Mouse (Mus musculus) neural tube, embryonic 11.5 days (tissue): ENCODE measurements around the gene Slc7a15. TPM values are rescaled to one million over a fixed set of nuclear protein-coding genes. Genes with fewer than 3 reads are reported as not detected.
"Not testable (repeated sequence)": the region's sequence is repeated elsewhere in the genome, so short reads cannot be mapped to it uniquely, and the experiment has no call there.

Experiments used
- ATAC-seq: fragments of 200-750 bp; cut with Nextera tagmentation; 2 replicates; pipeline ENCODE4 v1.8.0; 2017; ENCODE audit warnings: moderate number of reproducible peaks, mild to moderate bottlenecking, moderate TSS enrichment, moderate library complexity; ENCODE audit not compliant: insufficient read depth, low FRiP score, low TSS enrichment
- DNase-seq: peaks from one replicate; pipeline ENCODE4 v3.0.0-alpha.2; 2015; ENCODE audit warnings: low spot score
- H3K27ac ChIP-seq: fragments of 300-500 bp; sonication (generic); 2 replicates; pipeline ENCODE4 v1.5.1; 2014; ENCODE audit warnings: low read depth, mild to moderate bottlenecking, low read length
- H3K27me3 ChIP-seq: fragments of 300-500 bp; sonication (generic); 2 replicates; pipeline ENCODE4 v1.6.1; 2014; ENCODE audit warnings: mild to moderate bottlenecking, low read length, mixed read lengths; ENCODE audit not compliant: control insufficient read depth, insufficient read depth
- H3K36me3 ChIP-seq: fragments of 300-500 bp; sonication (generic); 2 replicates; pipeline ENCODE4 v1.6.1; 2014; ENCODE audit warnings: mild to moderate bottlenecking, low read length, moderate library complexity, mixed read lengths; ENCODE audit not compliant: control insufficient read depth, insufficient read depth
- H3K4me1 ChIP-seq: fragments of 300-500 bp; sonication (generic); 2 replicates; pipeline ENCODE4 v1.6.1; 2014; ENCODE audit warnings: low read length, mixed read lengths; ENCODE audit not compliant: control insufficient read depth, insufficient read depth
- H3K4me2 ChIP-seq: fragments of 300-500 bp; sonication (generic); 2 replicates; pipeline ENCODE4 v1.6.1; 2014; ENCODE audit warnings: low read depth, mild to moderate bottlenecking, moderate library complexity
- H3K4me3 ChIP-seq: fragments of 300-500 bp; sonication (generic); 2 replicates; pipeline ENCODE4 v1.5.1; 2014; ENCODE audit warnings: low read depth, low read length
- H3K9ac ChIP-seq: fragments of 300-500 bp; sonication (generic); 2 replicates; pipeline ENCODE4 v1.6.1; 2014; ENCODE audit warnings: mild to moderate bottlenecking, low read length
- H3K9me3 ChIP-seq: fragments of 300-500 bp; sonication (generic); 2 replicates; pipeline ENCODE4 v1.6.1; 2016; ENCODE audit warnings: low read length; ENCODE audit not compliant: control insufficient read depth
- WGBS: fragments of 180-500 bp; shearing (Covaris S2); extraction: QIAGEN DNeasy Blood & Tissue Kit; methylation state at CpG from one replicate; pipeline ENCODE4 v1.1.7; 2014; 5-methylcytosine and 5-hydroxymethylcytosine counted together
- polyA plus RNA-seq: library from polyadenylated mRNA; unstranded; fragments of >200 nt; fragmentation: Nextera tagmentation; extraction: Ambion mirVana; gene quantifications from 2 replicates; pipeline ENCODE4 v1.2.1, GENCODE M21; 2014

Slc7a15 gene
- polyA plus RNA-seq, 1 experiment from 2014 or later = not detected

DNA sequence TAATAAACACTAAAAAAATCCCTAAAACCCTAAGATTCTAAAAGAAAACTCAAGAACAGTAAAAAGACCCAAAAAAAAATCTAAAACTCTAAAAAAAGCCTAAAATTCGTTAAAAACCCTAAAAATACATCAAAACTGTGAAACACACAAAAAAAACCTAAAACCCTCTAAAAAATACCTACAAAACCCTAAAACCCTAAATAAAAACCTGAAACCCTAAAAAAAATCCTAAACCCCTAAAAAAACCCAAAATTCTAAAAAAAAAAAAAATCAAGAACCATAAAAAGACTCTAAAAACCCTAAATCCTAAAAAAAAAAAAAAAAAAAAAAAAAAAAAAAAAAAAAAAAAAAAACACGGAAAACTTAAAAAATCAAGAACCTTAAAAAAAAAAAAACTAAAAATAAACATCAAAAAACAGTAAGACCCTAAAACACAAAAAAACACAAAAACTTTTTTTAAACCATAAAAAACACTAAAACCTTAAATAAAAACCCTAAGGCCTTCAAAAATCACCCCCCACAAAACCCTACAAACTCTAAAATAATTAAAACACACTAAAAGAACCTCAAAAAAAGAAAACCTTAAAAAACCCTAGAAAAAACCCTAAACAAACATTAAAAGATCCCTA lies 34.0 kb upstream of the Slc7a15 start:
- no peak overlapping the region for H3K27ac ChIP-seq
- H3K36me3 ChIP-seq = no peaks in the 10 kb centered on the region
- H3K4me3 ChIP-seq = no peak overlapping the region
- H3K9ac ChIP-seq = no peak overlapping the region
- no peak for ATAC-seq
- no peaks in the 10 kb centered on the region for H3K27me3 ChIP-seq
- no peaks in the 10 kb centered on the region for H3K9me3 ChIP-seq
- no peak overlapping the region for H3K4me2 ChIP-seq
- WGBS = 88% methylated on average over 2 of the region's 2 CpGs
- no peak for DNase-seq
- H3K4me1 ChIP-seq = no peaks in the 10 kb centered on the region

DNA sequence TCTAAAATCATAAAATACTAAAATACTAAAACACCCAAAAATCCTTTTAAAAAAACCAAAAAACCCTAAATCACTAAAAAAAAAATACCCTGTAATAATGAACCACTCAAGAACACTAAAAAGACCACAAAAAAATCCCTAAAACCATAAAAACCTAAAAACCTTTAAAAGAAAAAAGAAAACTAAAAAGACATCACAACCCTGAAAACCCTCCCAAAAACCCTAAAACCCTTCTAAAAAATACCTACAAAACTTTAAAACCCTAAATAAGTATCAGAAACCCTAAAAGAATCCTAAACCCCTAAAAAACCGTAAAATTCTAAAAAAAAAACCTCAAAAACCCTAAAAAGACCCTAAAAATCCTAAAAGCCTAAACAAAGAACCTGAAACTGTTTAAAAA lies 32.8 kb upstream of the Slc7a15 start:
- no peaks in the 10 kb centered on the region for H3K36me3 ChIP-seq
- no peak overlapping the region for H3K4me2 ChIP-seq
- no peak for DNase-seq
- 89% methylated on average over 1 of the region's 1 CpGs for WGBS
- no peak overlapping the region for H3K4me3 ChIP-seq
- ATAC-seq = no peak
- H3K27ac ChIP-seq = no peak overlapping the region
- H3K27me3 ChIP-seq = no peaks in the 10 kb centered on the region
- no peak overlapping the region for H3K9ac ChIP-seq
- no peaks in the 10 kb centered on the region for H3K4me1 ChIP-seq
- H3K9me3 ChIP-seq = no peaks in the 10 kb centered on the region

DNA sequence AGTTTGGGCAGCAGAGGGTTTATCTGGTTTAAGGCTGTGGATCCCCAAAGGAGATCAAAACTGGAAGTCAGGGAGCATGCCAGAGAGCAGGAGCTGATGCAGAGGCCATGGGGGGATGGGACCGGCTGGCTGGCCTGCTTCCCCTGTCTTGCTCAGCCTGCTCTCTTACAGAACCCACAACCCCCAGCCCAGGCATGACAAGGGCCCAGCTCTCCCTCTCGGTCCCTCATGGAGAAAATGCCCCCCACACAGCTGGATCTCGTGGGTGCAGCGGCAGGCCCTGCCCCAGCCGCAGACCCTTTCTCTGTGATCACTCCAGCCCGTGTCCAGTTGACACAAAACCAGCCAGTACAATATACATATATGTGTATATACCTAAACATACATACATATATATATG lies 30.7 kb upstream of the Slc7a15 start:
- H3K27ac ChIP-seq = no peak overlapping the region
- H3K4me1 ChIP-seq = no peaks in the 10 kb centered on the region
- H3K36me3 ChIP-seq = no peaks in the 10 kb centered on the region
- H3K4me2 ChIP-seq = no peak overlapping the region
- H3K4me3 ChIP-seq = no peak overlapping the region
- H3K27me3 ChIP-seq = no peaks in the 10 kb centered on the region
- 99% methylated on average over 6 of the region's 6 CpGs for WGBS
- H3K9ac ChIP-seq = no peak overlapping the region
- no peak for ATAC-seq
- H3K9me3 ChIP-seq = no peaks in the 10 kb centered on the region
- DNase-seq = no peak

DNA sequence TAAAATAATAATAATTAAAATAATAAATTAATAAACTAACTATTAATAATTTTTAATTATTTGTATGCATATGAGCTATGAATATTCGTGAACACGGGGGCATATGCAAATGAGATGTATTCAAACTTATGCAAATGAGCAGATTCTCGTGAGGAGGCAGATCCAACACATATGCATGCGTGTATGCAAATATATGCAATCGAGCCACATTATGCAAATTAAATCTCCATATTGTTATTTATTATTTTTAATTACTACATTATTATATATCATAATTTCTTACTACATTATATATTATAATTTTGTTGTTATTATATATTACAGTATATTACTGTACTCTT lies 21.8 kb upstream of the Slc7a15 start:
- Histone ChIP-seq H3K9me3 (no peaks in the 10 kb centered on the region), H3K4me1 (no peaks in the 10 kb centered on the region), H3K9ac (no peak overlapping the region), H3K4me3 (no peak overlapping the region), H3K27me3 (no peaks in the 10 kb centered on the region), H3K36me3 (no peaks in the 10 kb centered on the region), H3K27ac (no peak overlapping the region), H3K4me2 (no peak overlapping the region)
- DNase-seq (no peak), ATAC-seq (no peak)
- whole genome bisulfite sequencing = 93% methylated on average over 5 of the region's 5 CpGs

GRCm38 (mm10) chr12:8619827-8620677 lies 21.2 kb upstream of the Slc7a15 start:
- Histone ChIP-seq H3K27me3 (no peaks in the 10 kb centered on the region), H3K27ac (no peak overlapping the region), H3K9ac (no peak overlapping the region), H3K4me1 (no peaks in the 10 kb centered on the region), H3K36me3 (no peaks in the 10 kb centered on the region), H3K4me2 (no peak overlapping the region), H3K4me3 (no peak overlapping the region), H3K9me3 (no peaks in the 10 kb centered on the region)
- DNase-seq (peak; percentile 28), ATAC-seq (peak; percentile 74; the same call in 1 of the 2 replicates)
- WGBS = 86% methylated on average over 9 of the region's 9 CpGs

- Histone ChIP-seq H3K4me3 (no peak overlapping the region), H3K36me3 (no peaks in the 10 kb centered on the region), H3K4me2 (no peak overlapping the region), H3K27ac (no peak overlapping the region), H3K9me3 (no peaks in the 10 kb centered on the region), H3K9ac (no peak overlapping the region), H3K4me1 (no peaks in the 10 kb centered on the region), H3K27me3 (no peaks in the 10 kb centered on the region)
- DNase-seq (no peak), ATAC-seq (no peak)
- 92% methylated on average over 3 of the region's 3 CpGs for WGBS
These were observed 19.4 kb upstream of the Slc7a15 start for GRCm38 (mm10) chr12:8618271-8618670.

GRCm38 (mm10) chr12:8609070-8609469 lies 10.2 kb upstream of the Slc7a15 start:
- no peak for ATAC-seq
- WGBS = 94% methylated on average over 3 of the region's 3 CpGs

DNA sequence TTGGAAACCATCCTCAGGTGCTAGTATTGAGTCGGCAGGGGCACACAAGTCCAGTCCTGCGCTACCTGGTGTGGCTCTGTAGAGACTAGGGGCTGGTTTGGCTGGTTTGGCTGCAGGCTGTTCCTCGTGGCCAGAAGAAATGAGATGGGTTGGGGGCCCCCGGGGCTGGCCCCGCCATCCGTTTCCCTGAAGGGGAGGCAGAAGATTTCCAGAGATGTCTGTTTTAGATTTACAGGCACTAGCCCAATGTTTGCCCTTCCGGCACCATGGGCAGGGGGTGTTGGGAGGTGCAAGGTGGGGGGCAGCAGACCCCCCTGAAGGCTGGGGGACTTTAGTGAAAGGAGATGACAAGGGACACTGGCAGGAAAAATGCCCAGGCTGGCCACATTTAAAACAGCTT lies 3.3 kb downstream of the Slc7a15 start:
- DNase-seq = no peak
- Histone ChIP-seq H3K9ac (no peak overlapping the region), H3K4me1 (no peaks in the 10 kb centered on the region), H3K27me3 (no peaks in the 10 kb centered on the region), H3K36me3 (no peaks in the 10 kb centered on the region), H3K27ac (no peak overlapping the region), H3K4me2 (no peak overlapping the region), H3K9me3 (no peaks in the 10 kb centered on the region), H3K4me3 (no peak overlapping the region)
- 93% methylated on average over 7 of the region's 7 CpGs for WGBS
- no peak for ATAC-seq

More at GRCm38 (mm10) chr12:8609070-8609469, 10.2 kb upstream of the Slc7a15 start:
- no peak overlapping the region for H3K27ac ChIP-seq
- no peak for DNase-seq
- H3K9ac ChIP-seq = no peak overlapping the region
- no peaks in the 10 kb centered on the region for H3K36me3 ChIP-seq
- H3K4me3 ChIP-seq = no peak overlapping the region
- no peaks in the 10 kb centered on the region for H3K27me3 ChIP-seq
- H3K9me3 ChIP-seq = no peaks in the 10 kb centered on the region
- H3K4me1 ChIP-seq = no peaks in the 10 kb centered on the region
- no peak overlapping the region for H3K4me2 ChIP-seq

- H3K9me3 ChIP-seq, H3K9ac ChIP-seq, H3K4me3 ChIP-seq, H3K4me2 ChIP-seq, H3K27me3 ChIP-seq, DNase-seq, H3K36me3 ChIP-seq, H3K27ac ChIP-seq, ATAC-seq, H3K4me1 ChIP-seq: not testable (repeated sequence)
- WGBS = 97% methylated on average over 2 of the region's 2 CpGs
These were observed 7.5 kb downstream of the Slc7a15 start for GRCm38 (mm10) chr12:8591326-8591725.
